Mouse (Mus musculus): ENCODE data around the gene Plekhh3. TPM values are rescaled to one million over a fixed set of nuclear protein-coding genes. Genes with fewer than 3 reads are reported as not detected.
"Not testable (repeated sequence)": the region's sequence is repeated elsewhere in the genome, so short reads cannot be mapped to it uniquely, and the experiment has no call there.

Gene Plekhh3
- polyA plus RNA-seq, 1 experiment from 2014 or later = 7.3 TPM

- 16% methylated on average over 15 of the region's 15 CpGs for WGBS
- H3K27me3 ChIP-seq = peaks cover 19% of the 10 kb centered on the region
- H3K9me3 ChIP-seq = no peaks in the 10 kb centered on the region
- peak overlapping the region; percentile 5; the same call in 1 of the 2 replicates for H3K4me3 ChIP-seq
- no peaks in the 10 kb centered on the region for H3K36me3 ChIP-seq
- H3K4me1 ChIP-seq = peaks cover 23% of the 10 kb centered on the region
- peak; percentile 36; the same call in 1 of the 2 replicates for ATAC-seq (ENCODE audit: low FRiP score, low read depth)
- no peak overlapping the region for H3K9ac ChIP-seq
- H3K4me2 ChIP-seq (replicated peaks) = peak overlapping the region; percentile 44
- no peak overlapping the region for H3K27ac ChIP-seq
Observed at GRCm38 (mm10) chr11:101138536-101139181, 32.5 kb downstream of the Plekhh3 start.

- ATAC-seq (ENCODE audit: low FRiP score, low read depth) = no peak
- no peak overlapping the region for H3K9ac ChIP-seq
- no peak overlapping the region for H3K27ac ChIP-seq
- H3K4me3 ChIP-seq = no peak overlapping the region
- peaks cover 20% of the 10 kb centered on the region for H3K4me1 ChIP-seq
- no peaks in the 10 kb centered on the region for H3K9me3 ChIP-seq
- WGBS = 82% methylated on average over 7 of the region's 7 CpGs
- H3K4me2 ChIP-seq (replicated peaks) = no peak overlapping the region
- H3K36me3 ChIP-seq = no peaks in the 10 kb centered on the region
- peaks cover 19% of the 10 kb centered on the region for H3K27me3 ChIP-seq
Observed at GRCm38 (mm10) chr11:101137000-101137399, 34.2 kb downstream of the Plekhh3 start.

GRCm38 (mm10) chr11:101134217-101134865 is 36.8 kb downstream of the Plekhh3 start:
- Histone ChIP-seq H3K4me2 (replicated peaks) (no peak overlapping the region), H3K27ac (no peak overlapping the region), H3K4me3 (no peak overlapping the region), H3K36me3 (no peaks in the 10 kb centered on the region), H3K27me3 (no peaks in the 10 kb centered on the region; the same call in 1 of the 2 replicates), H3K4me1 (peaks cover 5% of the 10 kb centered on the region), H3K9ac (no peak overlapping the region), H3K9me3 (no peaks in the 10 kb centered on the region)
- no peak for ATAC-seq (ENCODE audit: low FRiP score, low read depth)
- WGBS = 80% methylated on average over 13 of the region's 13 CpGs

GRCm38 (mm10) chr11:101133037-101133436 is 38.1 kb downstream of the Plekhh3 start:
- WGBS = 76% methylated on average over 12 of the region's 12 CpGs
- no peak overlapping the region for H3K4me3 ChIP-seq
- H3K27me3 ChIP-seq = no peaks in the 10 kb centered on the region
- H3K27ac ChIP-seq = no peak overlapping the region
- H3K4me1 ChIP-seq = no peaks in the 10 kb centered on the region
- H3K9ac ChIP-seq = no peak overlapping the region
- no peak for ATAC-seq (ENCODE audit: low FRiP score, low read depth)
- H3K36me3 ChIP-seq = no peaks in the 10 kb centered on the region
- H3K4me2 ChIP-seq (replicated peaks) = no peak overlapping the region
- H3K9me3 ChIP-seq = no peaks in the 10 kb centered on the region

- Histone ChIP-seq H3K9ac (no peak overlapping the region), H3K4me1 (no peaks in the 10 kb centered on the region), H3K4me2 (replicated peaks) (no peak overlapping the region), H3K9me3 (peaks cover 3% of the 10 kb centered on the region; the same call in 1 of the 2 replicates), H3K36me3 (peaks cover 8% of the 10 kb centered on the region), H3K27ac (no peak overlapping the region), H3K27me3 (no peaks in the 10 kb centered on the region), H3K4me3 (no peak overlapping the region)
- no peak for ATAC-seq (ENCODE audit: low FRiP score, low read depth)
- WGBS = 90% methylated on average over 6 of the region's 6 CpGs
Observed at GRCm38 (mm10) chr11:101131701-101132100, 39.5 kb downstream of the Plekhh3 start.

GRCm38 (mm10) chr11:101131187-101131586 is 40.0 kb downstream of the Plekhh3 start:
- H3K27ac ChIP-seq = no peak overlapping the region
- WGBS = 90% methylated on average over 2 of the region's 2 CpGs
- ATAC-seq (ENCODE audit: low FRiP score, low read depth) = no peak
- no peak overlapping the region for H3K4me3 ChIP-seq
- H3K27me3 ChIP-seq = no peaks in the 10 kb centered on the region
- H3K9me3 ChIP-seq = peaks cover 8% of the 10 kb centered on the region; the same call in 1 of the 2 replicates
- no peak overlapping the region for H3K4me2 ChIP-seq (replicated peaks)
- H3K36me3 ChIP-seq = peaks cover 13% of the 10 kb centered on the region
- H3K4me1 ChIP-seq = no peaks in the 10 kb centered on the region
- H3K9ac ChIP-seq = no peak overlapping the region

GRCm38 (mm10) chr11:101130056-101130756 is 40.9 kb downstream of the Plekhh3 start:
- Histone ChIP-seq H3K36me3 (peaks cover 23% of the 10 kb centered on the region), H3K4me1 (no peaks in the 10 kb centered on the region), H3K27me3 (no peaks in the 10 kb centered on the region), H3K27ac (no peak overlapping the region), H3K4me2 (replicated peaks) (no peak overlapping the region), H3K9ac (no peak overlapping the region), H3K9me3 (peaks cover 8% of the 10 kb centered on the region; the same call in 1 of the 2 replicates), H3K4me3 (no peak overlapping the region)
- no peak for ATAC-seq (ENCODE audit: low FRiP score, low read depth)
- WGBS = 38% methylated on average over 18 of the region's 18 CpGs

GRCm38 (mm10) chr11:101128996-101129577 is 42.1 kb downstream of the Plekhh3 start:
- 81% methylated on average over 11 of the region's 11 CpGs for WGBS
- H3K27ac ChIP-seq = no peak overlapping the region
- H3K9ac ChIP-seq = no peak overlapping the region
- no peak overlapping the region for H3K4me3 ChIP-seq
- peaks cover 8% of the 10 kb centered on the region; the same call in 1 of the 2 replicates for H3K9me3 ChIP-seq
- ATAC-seq (ENCODE audit: low FRiP score, low read depth) = no peak
- H3K36me3 ChIP-seq = peaks cover 31% of the 10 kb centered on the region
- H3K4me1 ChIP-seq = no peaks in the 10 kb centered on the region
- H3K4me2 ChIP-seq (replicated peaks) = no peak overlapping the region
- H3K27me3 ChIP-seq = no peaks in the 10 kb centered on the region

GRCm38 (mm10) chr11:101127075-101127474 is 44.1 kb downstream of the Plekhh3 start:
- Histone ChIP-seq H3K9ac (no peak overlapping the region), H3K27me3 (no peaks in the 10 kb centered on the region), H3K4me3 (no peak overlapping the region), H3K27ac (no peak overlapping the region), H3K4me2 (replicated peaks) (no peak overlapping the region), H3K9me3 (peaks cover 8% of the 10 kb centered on the region; the same call in 1 of the 2 replicates), H3K4me1 (no peaks in the 10 kb centered on the region), H3K36me3 (peaks cover 50% of the 10 kb centered on the region)
- 93% methylated on average over 1 of the region's 1 CpGs for WGBS
- ATAC-seq (ENCODE audit: low FRiP score, low read depth) = no peak

GRCm38 (mm10) chr11:101125008-101125407 is 46.1 kb downstream of the Plekhh3 start:
- H3K4me2 ChIP-seq (replicated peaks); H3K4me3 ChIP-seq; H3K9me3 ChIP-seq; H3K27ac ChIP-seq; H3K27me3 ChIP-seq; ATAC-seq (ENCODE audit: low FRiP score, low read depth); H3K9ac ChIP-seq: not testable (repeated sequence)
- 97% methylated on average over 9 of the region's 9 CpGs for WGBS
- H3K36me3 ChIP-seq = peaks cover 50% of the 10 kb centered on the region
- H3K4me1 ChIP-seq = peaks cover 12% of the 10 kb centered on the region

GRCm38 (mm10) chr11:101124494-101124893 is 46.7 kb downstream of the Plekhh3 start:
- H3K27me3 ChIP-seq; H3K27ac ChIP-seq; H3K9ac ChIP-seq; H3K4me2 ChIP-seq (replicated peaks); H3K9me3 ChIP-seq; H3K4me3 ChIP-seq; ATAC-seq (ENCODE audit: low FRiP score, low read depth): not testable (repeated sequence)
- peaks cover 12% of the 10 kb centered on the region for H3K4me1 ChIP-seq
- WGBS = 92% methylated on average over 8 of the region's 8 CpGs
- peaks cover 50% of the 10 kb centered on the region for H3K36me3 ChIP-seq
